Mouse (Mus musculus) kidney, adult 2 months (tissue): ENCODE results near the gene Fbxl17.

ENCODE experiments used
- CTCF ChIP-seq: fragments of 200-500 bp; conservative IDR thresholded peaks from 2 replicates; pipeline ENCODE4 v1.5.1; 2011; ENCODE audit warnings: low read depth, mild to moderate bottlenecking, control low read depth, low read length, moderate library complexity, mixed read lengths; ENCODE audit not compliant: insufficient read depth, insufficient read length
- POLR2A ChIP-seq: fragments of 200-500 bp; IDR thresholded peaks from one replicate; pipeline ENCODE4 v1.6.1; 2011; ENCODE audit warnings: low read depth, low read length, control low read depth

GRCm38 (mm10) chr17:63434081-63434480 is 65.7 kb downstream of the Fbxl17 start:
- TF ChIP-seq CTCF = 0 out of 2 replicates have a peak, but pooled peaks have one; percentile 5
- TF ChIP-seq POLR2A = no peak
